9 mouse cellular contexts compared by ENCODE assay signal in the genomic region with DNA sequence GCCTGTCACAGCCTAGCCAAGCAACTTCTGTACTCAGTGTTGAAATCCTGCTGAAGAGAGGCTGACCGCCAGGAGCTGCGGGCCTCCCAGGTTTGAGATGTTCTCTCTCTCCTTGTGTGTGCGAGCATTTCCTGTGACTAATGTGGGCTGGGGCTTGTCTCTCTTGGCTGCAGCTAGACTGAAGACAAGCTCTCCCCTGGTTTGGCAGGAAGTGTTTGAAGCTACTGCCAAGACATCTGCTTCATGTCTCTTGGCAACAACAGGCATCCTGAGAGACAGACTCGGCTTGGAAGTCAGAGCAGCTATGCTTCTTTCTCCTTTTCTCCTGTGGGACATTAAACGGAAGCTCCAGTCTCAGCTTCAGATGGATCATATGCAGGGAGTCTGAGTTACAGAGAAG. TPM values are rescaled to one million over a fixed set of nuclear protein-coding genes. Genes with fewer than 3 reads are reported as not detected.
A peak's percentile ranks its signal among the peaks of the same experiment; 100 is the strongest.
DNase-seq lines count a peak whose midpoint lies in the region; ATAC-seq and TF ChIP-seq lines count a peak whose summit lies in the region.
"Had no signal": no experiment of that assay in that cellular context is flagged by ENCODE, and none has a peak within 500 bp of the region (broad histone marks: within the 10 kb centered on the region; RNA-seq: fewer than 3 reads in every experiment).

No protein-coding gene starts in this region.

- TF ChIP-seq EP300 in liver, postnatal 0 days (IDR thresholded peaks at IDR 0.05; ENCODE audit: low read depth): no peak

- H3K9me3 ChIP-seq in forebrain, embryonic 15.5 days: no peaks in the 10 kb centered on the region
- peaks cover 3% of the 10 kb centered on the region for H3K9me3 ChIP-seq in heart, embryonic 16.5 days (replicated peaks; ENCODE audit: control insufficient read depth, low read length)
- H3K9me3 ChIP-seq in liver, postnatal 0 days (ENCODE audit: low read length): no peaks in the 10 kb centered on the region

- H3K27me3 ChIP-seq in forebrain, embryonic 15.5 days: no peaks in the 10 kb centered on the region
- H3K27me3 ChIP-seq in heart, embryonic 16.5 days (ENCODE audit: control insufficient read depth, insufficient read depth, low read length): no peaks in the 10 kb centered on the region
- H3K27me3 ChIP-seq in liver, postnatal 0 days (ENCODE audit: insufficient read depth, low read length): no peaks in the 10 kb centered on the region

- peak; percentile 69 for DNase-seq in CD4-positive, CD25-positive, alpha-beta regulatory T cell, adult 2 months (ENCODE audit: low read depth, low spot score)
- DNase-seq in adrenal gland, postnatal 10 days: peak; percentile 74
- peak; percentile 64 to 76 for DNase-seq in kidney, postnatal 4 days
- no peak for DNase-seq in liver, postnatal 0 days
- DNase-seq in right cerebral cortex, adult 18-20 months: peak; percentile 89
- no peak for DNase-seq in spleen, postnatal 14 days (ENCODE audit: low spot score in 2 of 2)

- no peak overlapping the region for H3K4me2 ChIP-seq in forebrain, embryonic 15.5 days (replicated peaks)
- peak overlapping the region; percentile 22; the same call in 1 of the 2 replicates for H3K4me2 ChIP-seq in heart, embryonic 16.5 days (ENCODE audit: low read depth, low read length)
- no peak overlapping the region for H3K4me2 ChIP-seq in liver, postnatal 0 days (ENCODE audit: low read depth, low read length)

- no peak overlapping the region for H3K9ac ChIP-seq in forebrain, embryonic 15.5 days (replicated peaks)
- H3K9ac ChIP-seq in heart, embryonic 16.5 days (ENCODE audit: low read length): peak overlapping the region; percentile 43; the same call in 1 of the 2 replicates
- no peak overlapping the region for H3K9ac ChIP-seq in liver, postnatal 0 days (replicated peaks)

- WGBS in forebrain, embryonic 15.5 days: 55% methylated on average over 5 of the region's 5 CpGs
- 24% methylated on average over 5 of the region's 5 CpGs for WGBS in heart, embryonic 16.5 days
- 32% methylated on average over 5 of the region's 5 CpGs for WGBS in liver, postnatal 0 days (ENCODE audit: insufficient replicate concordance)

- H3K27ac ChIP-seq in forebrain, embryonic 15.5 days (replicated peaks): peak overlapping the region; percentile 86
- H3K27ac ChIP-seq in heart, embryonic 16.5 days (ENCODE audit: low read length): peak overlapping the region; percentile 71
- H3K27ac ChIP-seq in liver, postnatal 0 days (ENCODE audit: low read depth): peak overlapping the region; percentile 53; the same call in 1 of the 2 replicates

- 0 out of 2 replicates have a peak, but pooled peaks have one; percentile 16 for TF ChIP-seq CTCF in liver, postnatal 0 days (IDR thresholded peaks at IDR 0.05; ENCODE audit: low read depth)

- H3K36me3 ChIP-seq in forebrain, embryonic 15.5 days: no peaks in the 10 kb centered on the region
- no peaks in the 10 kb centered on the region for H3K36me3 ChIP-seq in heart, embryonic 16.5 days (ENCODE audit: control insufficient read depth, insufficient read depth)
- H3K36me3 ChIP-seq in liver, postnatal 0 days (replicated peaks; ENCODE audit: insufficient read depth, low read length): no peaks in the 10 kb centered on the region

- H3K4me3 ChIP-seq in forebrain, embryonic 15.5 days: no peak overlapping the region
- no peak overlapping the region for H3K4me3 ChIP-seq in heart, embryonic 16.5 days (ENCODE audit: low read length)
- H3K4me3 ChIP-seq in liver, postnatal 0 days (ENCODE audit: low read depth, low read length): no peak overlapping the region

- ATAC-seq in forebrain, embryonic 15.5 days (replicated peaks): peak; percentile 93
- peak; percentile 95 for ATAC-seq in heart, embryonic 16.5 days (replicated peaks; ENCODE audit: extremely low read depth, insufficient read depth, low FRiP score)
- ATAC-seq in liver, postnatal 0 days: peak; percentile 54; the same call in 1 of the 2 replicates

- H3K4me1 ChIP-seq in forebrain, embryonic 15.5 days: 0 out of 2 replicates have a peak, but pooled peaks cover 7% of the 10 kb centered on the region
- H3K4me1 ChIP-seq in heart, embryonic 16.5 days (ENCODE audit: control insufficient read depth, insufficient read depth, low read length): peaks cover 15% of the 10 kb centered on the region
- peaks cover 7% of the 10 kb centered on the region for H3K4me1 ChIP-seq in liver, postnatal 0 days (ENCODE audit: insufficient read depth)

RNA-seq across cellular contexts. Expression of gene Hs1bp3, which starts 44.2 kb away (rescaled TPM):
- 10 to 100 TPM; 11.0 to 16.9 TPM for total RNA-seq in adrenal gland, postnatal 10 days (2021)
- polyA plus RNA-seq in forebrain, embryonic 15.5 days (2015; fragmentation: Nextera tagmentation; extraction: Ambion mirVana): 11.0 and 11.6 TPM in 2 replicates
- polyA plus RNA-seq in heart, embryonic 16.5 days (2015; fragmentation: Nextera tagmentation; extraction: Ambion mirVana): 15.1 and 16.5 TPM in 2 replicates
- polyA plus RNA-seq in liver, postnatal 0 days (2015; fragmentation: Nextera tagmentation; extraction: Ambion mirVana): 3.2 and 3.7 TPM in 2 replicates

RNA-seq across cellular contexts. Expression of gene Gdf7, which starts 55.7 kb away (rescaled TPM):
- total RNA-seq in adrenal gland, postnatal 10 days (2021): under 1 TPM in 1 of 2 experiments, not detected in 1; 0.18 TPM
- polyA plus RNA-seq in forebrain, embryonic 15.5 days (2015; fragmentation: Nextera tagmentation; extraction: Ambion mirVana): 0.13 and 0.19 TPM in 2 replicates
- polyA plus RNA-seq in heart, embryonic 16.5 days (2015; fragmentation: Nextera tagmentation; extraction: Ambion mirVana): not detected in 2 replicates
- polyA plus RNA-seq in liver, postnatal 0 days (2015; fragmentation: Nextera tagmentation; extraction: Ambion mirVana): not detected in 2 replicates
- polyA plus RNA-seq: spleen, adult 2 months had no signal

Comparison
In these comparisons a context has a peak if more than half of its experiments do, and no peak if none do; other contexts are left out.
1. DNase-seq: peak in CD4-positive, CD25-positive, alpha-beta regulatory T cell, adult 2 months (single experiment), adrenal gland, postnatal 10 days (single experiment), kidney, postnatal 4 days (2 of 2) and right cerebral cortex, adult 18-20 months (single experiment); none in liver, postnatal 0 days (single experiment) and spleen, postnatal 14 days (0 of 2).
2. Peak in every context shown above with its lines, with median percentiles within 50 percentile points of each other: ATAC-seq and H3K27ac ChIP-seq.